Mouse (Mus musculus) cortical plate, adult 2 months (tissue): Measurements from ENCODE around the gene Aagab.

Experiments
- CTCF ChIP-seq: fragments of 200-500 bp; IDR thresholded peaks from 2 replicates; pipeline ENCODE4 v1.5.1; 2011; ENCODE audit warnings: mild to moderate bottlenecking, control low read depth, low read length; ENCODE audit not compliant: insufficient read depth; ENCODE audit errors: extremely low read depth
- POLR2A ChIP-seq: fragments of 200-500 bp; IDR thresholded peaks from 2 replicates; pipeline ENCODE4 v1.6.1; 2011; ENCODE audit warnings: mild to moderate bottlenecking, low read length, control low read depth; ENCODE audit not compliant: insufficient read depth; ENCODE audit errors: extremely low read depth

DNA sequence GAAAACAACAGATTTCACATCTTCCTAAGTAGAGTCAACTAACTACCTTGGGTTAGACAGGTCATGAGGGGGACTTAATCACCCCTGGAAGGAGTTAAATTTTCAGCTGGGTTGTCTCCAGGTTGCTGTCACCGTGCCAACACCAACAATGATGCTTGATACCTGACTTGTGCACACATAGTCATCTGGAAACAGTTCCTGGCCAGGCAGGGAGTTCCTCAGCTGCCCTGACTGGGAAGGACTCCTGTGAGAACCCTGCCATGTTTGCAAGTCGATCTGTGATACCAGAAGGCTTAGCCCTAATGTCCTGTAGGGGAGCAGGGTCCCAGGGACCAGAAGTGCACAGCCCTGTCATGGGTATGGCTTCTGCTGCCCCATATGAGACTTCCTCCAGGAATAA, 89.5 kb downstream of the Aagab start:
- TF ChIP-seq CTCF (no peak), POLR2A (no peak)
